Mouse (Mus musculus) thymus, postnatal 0 days (tissue): ENCODE measurements around the gene Adarb1. TPM values are rescaled to one million over a fixed set of nuclear protein-coding genes. Genes with fewer than 3 reads are reported as not detected.

Experiments
- DNase-seq: peaks from one replicate; pipeline ENCODE4 v3.0.0-alpha.2; 2015; ENCODE audit warnings: low spot score
- polyA plus RNA-seq: library from polyadenylated mRNA; unstranded; fragments of >200 nt; fragmentation: Nextera tagmentation; extraction: Ambion mirVana; gene quantifications from 2 replicates; pipeline ENCODE4 v1.2.1, GENCODE M21; 2015

Gene Adarb1
- polyA plus RNA-seq, 1 experiment from 2014 or later, result 1.8 TPM

- DNase-seq, result peak; percentile 7
Observed at GRCm38 (mm10) chr10:77272980-77273730, 144.9 kb downstream of the Adarb1 start.

GRCm38 (mm10) chr10:77269129-77269528, 148.9 kb downstream of the Adarb1 start:
- DNase-seq, result no peak

GRCm38 (mm10) chr10:77267027-77267426, 151.0 kb downstream of the Adarb1 start:
- DNase-seq, result no peak

- DNase-seq, result no peak
Observed at GRCm38 (mm10) chr10:77266281-77266680, 151.8 kb downstream of the Adarb1 start.

GRCm38 (mm10) chr10:77260166-77260875, 157.7 kb downstream of the Adarb1 start:
- DNase-seq, result no peak

- peak; percentile 99 for DNase-seq
Observed at GRCm38 (mm10) chr10:77258704-77259621, 159.1 kb downstream of the Adarb1 start, which contains the start of gene Pofut2. Gene Pofut2 (plus strand): TSS chr10:77259218.

- no peak for DNase-seq
Observed at GRCm38 (mm10) chr10:77258041-77258590, 160.0 kb downstream of the Adarb1 start.

GRCm38 (mm10) chr10:77255676-77256075, 162.4 kb downstream of the Adarb1 start:
- no peak for DNase-seq

- DNase-seq, result no peak
Observed at GRCm38 (mm10) chr10:77255231-77255630, 162.8 kb downstream of the Adarb1 start.

GRCm38 (mm10) chr10:77252790-77253189, 165.3 kb downstream of the Adarb1 start:
- peak; percentile 66 for DNase-seq

GRCm38 (mm10) chr10:77251784-77252539, 166.1 kb downstream of the Adarb1 start:
- DNase-seq, result no peak

- no peak for DNase-seq
Observed at GRCm38 (mm10) chr10:77251223-77251783, 166.8 kb downstream of the Adarb1 start.

- DNase-seq, result no peak
Observed at GRCm38 (mm10) chr10:77247707-77248106, 170.4 kb downstream of the Adarb1 start.

GRCm38 (mm10) chr10:77247048-77247447, 171.0 kb downstream of the Adarb1 start:
- DNase-seq, result no peak

GRCm38 (mm10) chr10:77244777-77245176, 173.3 kb downstream of the Adarb1 start:
- no peak for DNase-seq

GRCm38 (mm10) chr10:77243572-77244161, 174.4 kb downstream of the Adarb1 start:
- DNase-seq, result no peak

GRCm38 (mm10) chr10:77242871-77243270, 175.2 kb downstream of the Adarb1 start:
- DNase-seq, result no peak

GRCm38 (mm10) chr10:77242396-77242795, 175.7 kb downstream of the Adarb1 start:
- DNase-seq, result no peak

GRCm38 (mm10) chr10:77240764-77241163, 177.3 kb downstream of the Adarb1 start:
- DNase-seq, result no peak
